Mouse (Mus musculus) hematopoietic stem cell, adult 5-6 weeks (primary cell): ENCODE measurements around the gene Ube2j1. TPM values are rescaled to one million over a fixed set of nuclear protein-coding genes. Genes with fewer than 3 reads are reported as not detected.

Experiments used
- ATAC-seq, 2 experiments: fragments of 125-278 bp in 1 of 2; replicated peaks in 1 of 2; 2 replicates each; pipeline ENCODE4 v1.8.0; 2016 to 2017; ENCODE audit warnings: inconsistent platforms in 2 of 2, mild to moderate bottlenecking in 2 of 2, moderate number of reproducible peaks in 2 of 2, low read depth in 1 of 2, moderate TSS enrichment in 1 of 2; ENCODE audit not compliant: low FRiP score in 2 of 2, poor library complexity in 2 of 2, severe bottlenecking in 2 of 2, insufficient read depth in 1 of 2, low TSS enrichment in 1 of 2
- total RNA-seq: library from RNA; stranded (forward); fragments of 172-1452, 232-1000 nt; gene quantifications from 2 replicates; pipeline ENCODE4 v1.2.3, GENCODE M21; 2017

Gene Ube2j1
- total RNA-seq, 1 experiment from 2014 or later, result 58.7 TPM

DNA sequence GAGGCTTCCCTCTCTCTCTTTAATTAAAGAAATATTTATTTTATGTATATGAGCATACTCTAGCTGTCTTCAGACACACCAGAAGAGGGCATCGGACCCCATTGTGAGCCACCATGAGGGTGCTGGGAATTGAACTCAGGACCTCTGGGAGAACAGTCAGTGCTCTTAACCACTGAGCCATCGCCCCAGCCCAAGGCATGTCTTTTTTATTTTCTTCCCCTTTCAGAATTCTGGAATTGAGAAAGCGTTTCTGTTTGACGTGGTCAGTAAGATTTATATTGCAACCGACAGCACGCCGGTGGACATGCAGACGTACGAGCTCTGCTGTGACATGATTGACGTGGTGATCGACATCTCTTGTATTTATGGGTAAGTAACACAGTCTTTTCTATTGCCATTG is 24.4 kb upstream of the Ube2j1 start:
- ATAC-seq, result no peak

DNA sequence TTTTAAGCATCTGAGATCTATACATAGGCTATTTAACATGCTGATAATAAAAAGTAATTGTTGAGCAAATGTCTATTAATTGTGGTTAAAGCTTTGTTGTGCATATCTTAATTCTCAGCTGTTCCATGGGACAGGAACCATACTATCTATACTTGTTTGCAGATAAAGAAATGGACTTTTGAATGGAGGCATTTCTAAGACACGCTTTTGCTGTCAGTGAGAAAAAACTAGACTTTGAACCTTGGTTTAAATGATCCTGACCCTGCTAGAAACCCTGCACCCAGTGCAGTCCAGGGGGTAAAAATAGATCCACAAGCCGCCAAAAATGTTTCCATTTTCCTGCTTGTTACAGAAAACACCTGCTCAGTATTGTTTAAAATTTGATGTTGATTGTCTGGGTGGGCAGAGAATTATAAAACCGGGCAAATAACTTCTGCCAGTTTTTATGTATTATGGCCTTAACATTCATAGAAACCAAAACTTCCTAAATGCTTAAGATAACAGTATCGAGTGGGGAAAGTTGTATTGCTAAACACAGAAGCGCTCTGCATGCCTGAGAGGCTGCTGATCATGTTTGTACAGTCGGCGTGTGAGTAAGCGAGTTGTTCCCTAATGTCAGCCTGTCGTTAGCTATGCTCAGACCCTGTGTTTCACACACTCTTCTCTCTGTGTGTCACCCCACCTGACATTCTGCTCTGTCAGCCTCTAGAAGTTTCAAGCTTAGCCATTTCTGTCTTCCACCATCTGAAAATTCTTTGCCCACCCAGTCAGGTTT is 23.6 kb upstream of the Ube2j1 start:
- ATAC-seq, result no peak

DNA sequence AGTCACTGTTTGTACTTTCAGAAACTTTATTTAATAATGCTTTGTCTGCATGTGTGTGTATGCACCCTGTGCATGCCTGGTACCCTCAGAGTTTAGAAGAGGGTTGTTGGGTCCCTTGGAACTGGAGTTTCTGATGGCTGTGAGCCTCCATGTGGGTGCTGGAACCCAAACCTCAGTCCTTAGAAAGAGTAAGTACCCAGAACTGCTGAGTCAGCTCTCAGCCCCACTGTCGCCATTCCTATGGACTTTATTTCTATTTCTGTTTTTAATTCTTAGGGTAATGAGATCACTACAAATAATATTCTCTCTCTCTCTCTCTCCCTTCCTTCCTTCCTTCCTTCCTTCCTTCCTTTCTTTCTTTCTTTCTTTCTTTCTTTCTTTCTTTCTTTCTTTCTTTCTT is 21.1 kb upstream of the Ube2j1 start:
- no peak for ATAC-seq

DNA sequence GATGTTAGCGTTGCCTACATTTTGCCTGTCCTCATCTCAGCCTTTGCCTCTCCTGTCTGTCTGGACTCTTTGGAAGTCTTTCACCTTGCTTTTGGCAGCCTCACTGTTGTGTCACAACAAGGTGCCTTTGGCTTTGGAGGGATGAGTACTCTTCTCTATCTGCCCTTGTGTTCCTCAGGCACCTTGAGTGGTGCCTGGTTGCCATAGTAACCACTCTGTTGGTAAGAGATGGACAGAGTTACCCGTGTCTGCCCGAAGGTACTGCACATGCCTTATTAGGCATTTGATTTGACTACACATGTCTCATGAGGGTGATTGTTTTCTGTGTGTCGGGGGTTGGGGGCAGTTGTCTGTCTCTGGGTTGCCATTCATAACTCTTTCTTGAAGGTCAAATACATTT is 18.7 kb upstream of the Ube2j1 start:
- ATAC-seq, result no peak

DNA sequence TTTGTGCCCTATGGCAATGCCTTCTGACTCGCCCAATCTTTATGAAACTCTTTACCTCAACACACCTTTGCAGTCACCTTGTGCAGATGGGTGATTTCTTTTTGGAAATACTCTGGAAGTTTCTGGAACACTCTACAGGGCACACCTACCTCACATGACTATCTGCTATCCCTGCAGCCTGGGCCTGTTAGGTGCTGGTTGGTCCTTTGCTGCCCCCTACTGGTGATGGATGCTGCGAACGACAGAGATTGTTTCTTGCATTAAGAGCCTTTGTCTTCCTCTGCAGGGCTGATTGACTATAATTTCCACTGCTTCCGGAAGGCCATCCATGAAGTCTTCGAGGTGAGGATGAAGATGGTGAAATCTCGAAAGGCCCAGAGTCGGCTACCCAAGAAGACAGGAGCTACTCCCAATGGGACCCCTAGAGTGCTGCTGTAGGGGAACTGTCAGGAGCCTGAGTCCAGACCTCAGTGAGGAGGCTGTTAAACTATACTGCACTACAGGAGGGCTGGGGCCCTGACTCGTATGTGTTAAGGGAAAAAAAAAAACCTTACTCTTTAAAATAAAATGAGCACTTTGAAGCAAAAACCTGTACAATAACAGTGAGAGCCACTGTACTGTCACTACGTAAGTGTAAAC is 12.7 kb upstream of the Ube2j1 start:
- peak; percentile 56 to 84 for ATAC-seq

DNA sequence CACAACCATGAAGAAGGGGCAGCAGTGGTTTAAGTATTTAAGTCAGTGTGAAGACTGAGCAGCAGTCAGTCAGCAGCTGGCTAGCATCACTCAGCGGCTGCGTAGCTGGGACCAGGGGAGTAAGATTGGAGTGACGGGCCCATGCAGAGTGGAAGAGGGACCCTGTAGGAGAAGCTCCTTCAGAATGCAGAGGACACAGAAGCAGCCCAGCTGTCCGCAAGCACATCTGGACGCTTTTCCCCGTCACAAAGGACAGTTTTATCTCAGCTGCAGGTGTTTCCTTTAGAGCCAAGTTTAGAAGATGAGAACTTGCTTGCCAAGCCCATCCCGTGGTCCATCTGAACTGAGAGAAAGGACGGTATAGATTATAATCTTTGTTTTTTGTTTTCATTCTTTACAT is 6.8 kb upstream of the Ube2j1 start:
- no peak for ATAC-seq

DNA sequence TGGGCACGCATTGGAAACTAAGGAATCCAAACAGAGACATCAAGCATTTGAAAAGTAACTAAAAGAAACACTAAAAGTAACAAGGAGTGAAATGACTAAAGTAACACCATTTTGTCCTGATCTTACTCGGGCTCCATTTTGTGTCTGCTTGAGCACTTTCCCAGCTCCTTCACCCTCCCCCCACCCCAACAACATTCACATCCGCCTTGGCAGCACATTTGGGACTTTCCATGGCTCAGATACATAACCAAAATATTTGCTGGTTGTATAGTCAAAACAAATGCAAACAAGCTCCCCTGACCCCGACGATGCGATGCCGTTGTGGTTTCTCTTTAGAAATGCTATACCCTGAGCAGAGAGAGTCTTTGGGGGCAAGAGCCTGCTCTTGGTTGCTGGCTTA is 2.1 kb upstream of the Ube2j1 start:
- no peak for ATAC-seq

DNA sequence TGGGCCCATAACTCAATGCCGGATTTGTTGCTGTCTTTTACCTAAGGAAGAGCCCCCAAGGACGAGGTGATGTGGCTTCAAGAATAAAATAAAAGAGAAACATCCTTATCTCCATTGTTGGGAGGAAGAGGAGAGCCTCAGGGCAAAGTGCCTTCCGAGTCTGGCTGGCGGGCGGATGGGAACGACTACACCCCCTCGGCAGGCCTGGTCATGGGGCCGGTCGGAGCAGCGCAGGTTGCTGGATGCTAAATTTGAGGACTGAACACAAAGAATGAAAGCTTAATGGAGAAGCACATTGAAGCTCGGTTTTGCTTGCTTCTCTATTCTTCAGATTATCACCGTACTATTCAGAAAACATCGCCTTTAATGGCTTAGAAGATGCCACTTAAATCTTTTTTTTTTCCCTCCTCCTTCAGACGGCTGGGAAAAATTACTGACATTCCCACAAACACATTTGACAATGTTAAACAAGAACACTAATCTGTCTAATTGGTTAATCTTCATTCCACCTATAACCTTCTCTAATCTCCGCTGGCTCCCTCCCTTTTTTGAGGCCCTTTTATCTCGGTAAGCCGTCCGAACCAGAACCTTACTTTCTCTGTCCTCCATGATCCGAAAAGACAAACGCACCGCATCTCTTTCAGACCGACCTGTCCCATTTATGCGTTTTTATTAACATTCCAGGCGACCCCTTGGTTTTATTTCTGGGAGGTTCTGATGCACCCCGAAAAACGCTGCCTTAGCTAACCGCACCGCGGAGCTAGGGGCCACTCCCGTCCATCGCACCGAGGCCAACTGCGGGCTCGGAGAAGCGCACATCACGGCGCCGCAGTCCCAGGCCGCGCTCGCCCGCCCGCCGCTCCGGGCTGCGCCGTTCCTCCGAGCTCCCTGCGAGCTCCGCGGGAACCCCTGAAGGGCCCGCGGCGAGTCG is 687 bp upstream of the Ube2j1 start:
- ATAC-seq, result peak in 1 of 2 experiments; percentile 24; a peak in 1 of 4 replicates

DNA sequence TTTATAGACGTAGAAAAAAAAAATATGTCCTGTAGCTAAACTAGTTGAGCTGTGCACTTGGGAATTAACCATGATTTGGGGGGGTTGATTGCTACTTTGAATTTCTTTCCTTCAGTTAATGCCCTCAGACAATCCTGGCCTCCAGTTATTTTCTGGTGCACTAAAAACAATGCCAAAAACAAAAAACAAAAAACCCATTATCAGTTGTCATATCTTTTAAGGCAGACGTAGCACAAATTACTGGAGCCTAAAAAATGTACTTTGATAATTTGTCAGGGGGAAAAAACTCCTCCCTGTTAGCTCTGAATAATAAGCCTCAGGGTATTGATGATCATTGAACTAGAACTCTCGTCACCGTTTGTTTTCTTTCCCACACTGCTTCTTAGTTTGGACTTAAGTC is 829 bp downstream of the Ube2j1 start:
- ATAC-seq, result no peak

DNA sequence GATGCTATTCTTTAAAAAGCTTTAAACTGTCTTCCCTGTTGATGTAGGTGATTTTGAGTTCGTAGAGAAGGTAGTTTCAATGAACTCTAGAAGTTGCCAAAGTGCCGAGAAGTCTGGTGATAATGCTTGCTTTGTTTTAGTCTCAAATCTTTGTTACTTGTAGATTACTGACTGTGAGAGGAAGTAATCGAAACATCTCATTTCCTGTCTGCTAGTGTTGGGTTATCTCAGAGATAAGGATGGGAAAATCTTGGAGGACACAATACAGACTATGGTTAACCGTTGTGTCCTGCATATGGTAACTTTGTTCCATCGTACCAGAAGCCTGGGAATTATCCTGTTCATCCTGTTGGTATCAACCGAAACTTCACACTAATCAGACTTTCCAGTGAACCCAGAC is 2.3 kb downstream of the Ube2j1 start:
- no peak for ATAC-seq

DNA sequence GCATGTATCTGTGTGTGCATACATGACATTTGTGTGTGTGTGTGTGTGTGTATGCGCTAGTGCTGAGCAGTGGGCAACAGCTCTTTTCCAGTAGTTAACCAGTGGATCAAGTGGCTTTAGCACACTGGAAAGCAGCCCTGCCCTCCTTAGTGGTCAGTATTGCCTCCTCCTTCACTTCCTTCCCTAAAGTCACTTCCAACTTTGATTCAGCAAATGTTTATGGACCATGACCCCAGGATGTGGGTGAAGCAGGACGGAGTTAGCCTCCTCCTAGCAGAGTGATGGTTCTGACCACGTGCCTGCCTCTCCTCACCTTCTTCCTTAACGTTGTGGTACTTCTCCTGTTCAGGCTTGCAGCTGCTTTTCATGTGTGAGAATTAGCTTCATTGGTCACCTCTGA is 8.6 kb downstream of the Ube2j1 start:
- no peak for ATAC-seq

DNA sequence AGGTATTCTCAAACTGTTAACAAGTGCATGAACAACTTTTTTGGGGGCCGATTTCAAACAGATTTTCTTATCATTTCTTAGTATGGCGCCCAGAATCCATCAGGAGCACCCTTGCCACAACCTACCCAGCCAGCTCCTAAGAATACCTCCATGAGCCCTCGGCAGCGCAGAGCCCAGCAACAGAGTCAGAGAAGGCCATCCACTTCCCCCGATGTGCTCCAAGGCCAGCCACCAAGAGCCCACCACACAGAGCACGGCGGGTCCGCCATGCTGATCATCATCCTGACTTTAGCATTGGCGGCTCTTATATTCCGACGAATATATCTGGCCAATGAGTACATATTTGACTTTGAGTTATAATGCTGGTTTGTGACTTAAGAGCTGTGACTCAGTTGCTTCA is 18.4 kb downstream of the Ube2j1 start:
- no peak for ATAC-seq

DNA sequence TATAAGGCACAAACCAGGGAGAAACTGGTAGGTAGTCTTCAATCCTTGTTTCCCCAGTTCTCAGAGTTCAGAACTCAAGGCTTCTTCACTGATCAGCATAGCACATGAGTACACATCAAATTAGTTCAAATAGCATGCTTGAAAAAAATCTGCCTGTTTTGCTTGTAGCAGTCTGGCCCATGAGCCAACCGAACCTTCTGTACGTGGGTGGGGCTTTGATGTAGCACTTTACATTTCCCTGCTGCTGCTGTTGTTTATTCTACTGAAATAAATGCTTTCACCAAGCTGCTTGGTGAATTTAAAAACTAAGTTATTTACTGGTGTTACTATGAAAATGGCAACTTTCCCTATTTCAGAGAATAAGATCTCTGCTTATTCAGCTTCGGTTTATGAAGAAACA is 20.8 kb downstream of the Ube2j1 start:
- no peak for ATAC-seq

DNA sequence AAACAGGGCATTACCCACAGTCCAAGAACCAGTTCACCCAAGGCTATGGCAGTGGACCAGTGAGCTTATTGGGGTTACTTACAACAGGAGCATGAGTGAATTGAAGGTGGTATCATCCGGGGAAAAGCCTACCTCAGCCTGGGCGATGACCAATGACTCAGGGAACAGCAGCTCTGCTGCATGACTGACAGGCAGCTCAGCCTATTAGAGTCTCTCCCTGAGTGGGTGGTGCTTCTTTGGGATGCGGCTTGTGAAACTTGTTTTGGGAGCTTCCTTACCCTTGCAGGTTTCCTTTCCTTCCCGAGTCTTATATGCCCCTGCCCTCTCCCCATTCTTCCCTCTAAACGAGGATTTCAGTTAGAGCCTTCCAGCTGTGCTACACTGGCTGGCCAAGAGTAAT is 21.4 kb downstream of the Ube2j1 start:
- ATAC-seq, result no peak

DNA sequence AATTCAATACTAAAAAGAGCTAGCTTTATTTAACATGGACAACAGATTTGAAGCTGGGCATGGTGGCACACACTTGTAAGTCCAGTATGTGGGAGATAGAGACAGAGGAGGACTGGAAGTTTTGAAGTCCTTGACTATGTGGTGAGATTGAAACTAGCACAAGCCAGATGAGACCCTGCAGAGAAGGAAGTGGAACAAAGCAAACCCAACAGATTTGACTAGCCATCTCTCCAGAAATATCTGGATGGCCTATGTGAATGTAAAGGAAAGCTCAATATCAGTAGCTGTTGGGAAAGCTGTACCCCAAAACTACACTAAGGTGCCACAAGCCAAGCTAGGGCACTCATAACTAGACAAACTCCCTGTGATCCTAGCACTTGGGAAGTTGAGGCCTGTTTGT is 23.2 kb downstream of the Ube2j1 start:
- ATAC-seq, result no peak

DNA sequence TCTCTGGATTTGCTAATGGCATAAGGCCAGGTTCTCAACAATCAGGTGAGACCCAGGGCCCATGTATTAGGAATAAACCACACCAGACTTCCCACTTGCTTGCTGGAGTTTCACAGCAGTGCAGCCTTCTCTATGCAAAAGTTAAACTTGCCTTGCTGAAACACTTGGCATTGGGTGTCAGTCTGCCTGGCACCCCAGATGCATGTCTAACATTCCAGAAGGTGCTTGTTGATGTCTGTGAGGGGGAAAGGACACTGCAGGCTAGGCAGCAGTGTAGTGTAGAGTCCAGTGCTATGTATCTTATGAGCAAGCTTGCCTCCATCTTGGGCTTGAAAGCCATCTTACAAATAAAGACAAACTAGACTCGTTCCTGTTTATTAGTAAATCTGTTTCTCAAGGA is 25.1 kb downstream of the Ube2j1 start:
- no peak for ATAC-seq

DNA sequence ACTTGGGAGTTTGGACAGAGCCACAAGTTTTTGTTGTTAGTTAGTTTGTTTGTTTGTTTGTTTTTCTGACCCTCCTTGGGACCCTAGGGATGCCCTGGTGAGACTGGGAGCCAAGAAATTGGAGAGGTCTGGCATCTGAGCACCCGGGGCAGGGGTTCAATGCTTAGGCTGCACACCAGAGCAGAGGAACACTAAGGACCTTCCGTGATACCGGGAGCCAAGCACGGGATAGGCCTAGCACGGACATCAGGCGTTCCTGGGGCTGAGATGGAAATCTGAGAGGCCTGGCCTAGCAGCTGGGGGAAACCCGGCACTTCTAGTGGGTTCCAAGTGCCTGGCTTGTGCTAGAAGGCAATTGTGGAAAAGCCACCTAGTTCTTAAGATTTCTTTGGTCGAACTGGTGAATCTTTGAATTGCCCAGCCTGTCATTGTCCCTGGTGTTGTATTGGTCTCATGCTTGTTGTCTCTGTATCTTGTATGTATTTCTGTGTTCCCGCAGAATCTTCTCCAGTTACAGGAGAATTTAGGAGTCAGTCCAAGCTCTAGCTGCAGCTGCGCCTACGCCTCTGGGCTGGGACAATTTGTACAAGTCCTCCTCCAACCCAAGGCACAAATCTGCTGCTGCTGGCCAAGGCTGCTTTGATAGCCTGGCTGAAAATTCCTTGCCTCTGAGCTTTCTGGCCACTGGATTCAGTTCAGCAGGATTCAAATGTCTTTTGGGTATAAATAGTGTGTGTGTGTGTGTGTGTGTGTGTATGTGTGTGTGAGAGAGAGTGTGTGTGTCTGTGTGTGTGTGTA is 26.9 kb downstream of the Ube2j1 start:
- ATAC-seq, result no peak
